Mouse (Mus musculus): ENCODE data around the gene Plekhm1. TPM values are rescaled to one million over a fixed set of nuclear protein-coding genes. Genes with fewer than 3 reads are reported as not detected.
"Not testable (repeated sequence)": the region's sequence is repeated elsewhere in the genome, so short reads cannot be mapped to it uniquely, and the experiment has no call there.

Gene Plekhm1
- polyA plus RNA-seq, 1 experiment from 2014 or later: 8.0 TPM

GRCm38 (mm10) chr11:103330651-103331319, 81.7 kb downstream of the Plekhm1 start:
- WGBS: 70% methylated on average over 7 of the region's 7 CpGs
- H3K4me3 ChIP-seq: no peak overlapping the region
- no peak overlapping the region for H3K27ac ChIP-seq (replicated peaks)
- DNase-seq (ENCODE audit: low spot score): no peak
- no peaks in the 10 kb centered on the region for H3K9me3 ChIP-seq (replicated peaks)
- H3K36me3 ChIP-seq: no peaks in the 10 kb centered on the region
- H3K4me1 ChIP-seq: peaks cover 21% of the 10 kb centered on the region
- H3K27me3 ChIP-seq (ENCODE audit: low read depth, poor library complexity, severe bottlenecking): peaks cover 43% of the 10 kb centered on the region

DNA sequence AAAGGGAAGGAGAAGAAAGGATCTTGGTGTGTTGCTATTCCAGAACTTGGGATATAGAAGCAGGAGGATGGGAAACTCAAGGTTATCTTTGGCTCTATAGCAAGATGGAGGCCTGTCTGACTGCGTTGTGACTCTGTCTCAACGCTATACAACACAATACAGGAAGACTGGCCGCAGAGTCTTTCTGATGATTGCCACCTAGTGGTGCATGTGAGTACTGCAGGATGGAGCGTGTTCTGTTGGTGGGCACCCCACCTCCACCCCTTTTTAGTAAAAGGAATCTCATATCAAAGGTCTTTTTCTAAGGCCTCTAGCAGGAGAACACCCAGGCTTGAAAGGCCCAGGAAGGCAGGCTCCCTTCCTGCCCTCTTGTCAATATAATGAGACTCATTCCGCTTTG, 85.5 kb downstream of the Plekhm1 start:
- 17% methylated on average over 5 of the region's 5 CpGs for WGBS
- peak; percentile 83 for DNase-seq (ENCODE audit: low spot score)
- Histone ChIP-seq H3K36me3 (no peaks in the 10 kb centered on the region), H3K27ac (replicated peaks) (no peak overlapping the region), H3K9me3 (replicated peaks) (no peaks in the 10 kb centered on the region), H3K27me3 (ENCODE audit: low read depth, poor library complexity, severe bottlenecking) (peaks cover 20% of the 10 kb centered on the region), H3K4me1 (0 out of 2 replicates have a peak, but pooled peaks cover 6% of the 10 kb centered on the region), H3K4me3 (no peak overlapping the region)

DNA sequence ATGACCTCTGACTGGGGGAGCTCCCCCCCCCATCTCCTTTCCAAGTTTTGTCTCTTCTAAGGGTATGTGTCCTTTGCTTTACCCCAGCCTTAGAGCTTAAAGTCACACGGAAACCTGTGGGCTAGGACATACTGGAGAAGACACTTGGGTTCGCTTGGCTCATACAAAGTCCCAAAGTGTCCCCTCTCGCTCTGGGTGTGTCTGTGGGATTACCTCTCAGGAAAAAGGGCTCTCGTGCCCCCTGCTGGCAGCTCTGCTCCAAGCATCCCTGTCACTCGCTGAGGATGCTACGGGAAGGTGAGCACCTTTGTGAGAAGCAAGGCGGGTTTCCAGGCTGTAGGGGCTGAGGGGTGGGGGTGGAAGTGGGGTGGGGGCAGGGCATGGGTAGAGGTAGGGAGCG, 87.3 kb downstream of the Plekhm1 start:
- peaks cover 14% of the 10 kb centered on the region for H3K27me3 ChIP-seq (ENCODE audit: low read depth, poor library complexity, severe bottlenecking)
- 15% methylated on average over 8 of the region's 8 CpGs for WGBS
- no peaks in the 10 kb centered on the region for H3K9me3 ChIP-seq (replicated peaks)
- 0 out of 2 replicates have a peak, but pooled peaks cover 6% of the 10 kb centered on the region for H3K4me1 ChIP-seq
- H3K4me3 ChIP-seq: no peak overlapping the region
- peak; percentile 75 for DNase-seq (ENCODE audit: low spot score)
- H3K36me3 ChIP-seq: no peaks in the 10 kb centered on the region
- H3K27ac ChIP-seq (replicated peaks): no peak overlapping the region

GRCm38 (mm10) chr11:103324723-103325122, 87.8 kb downstream of the Plekhm1 start:
- H3K9me3 ChIP-seq (replicated peaks): no peaks in the 10 kb centered on the region
- H3K27ac ChIP-seq (replicated peaks): no peak overlapping the region
- H3K4me1 ChIP-seq: 0 out of 2 replicates have a peak, but pooled peaks cover 6% of the 10 kb centered on the region
- no peaks in the 10 kb centered on the region for H3K36me3 ChIP-seq
- DNase-seq (ENCODE audit: low spot score): no peak
- H3K4me3 ChIP-seq: no peak overlapping the region
- WGBS: 68% methylated on average over 13 of the region's 13 CpGs
- peaks cover 14% of the 10 kb centered on the region for H3K27me3 ChIP-seq (ENCODE audit: low read depth, poor library complexity, severe bottlenecking)

GRCm38 (mm10) chr11:103322832-103323231, 89.7 kb downstream of the Plekhm1 start:
- not testable (repeated sequence) for H3K27ac ChIP-seq (replicated peaks); H3K4me1 ChIP-seq; H3K36me3 ChIP-seq; H3K4me3 ChIP-seq; H3K9me3 ChIP-seq (replicated peaks); DNase-seq (ENCODE audit: low spot score)
- H3K27me3 ChIP-seq (ENCODE audit: low read depth, poor library complexity, severe bottlenecking): peaks cover 14% of the 10 kb centered on the region
- WGBS: 47% methylated on average over 4 of the region's 4 CpGs

GRCm38 (mm10) chr11:103320646-103321045, 91.8 kb downstream of the Plekhm1 start:
- Histone ChIP-seq H3K27me3 (ENCODE audit: low read depth, poor library complexity, severe bottlenecking) (peaks cover 14% of the 10 kb centered on the region), H3K27ac (replicated peaks) (no peak overlapping the region), H3K4me1 (peaks cover 9% of the 10 kb centered on the region; the same call in 1 of the 2 replicates), H3K9me3 (replicated peaks) (no peaks in the 10 kb centered on the region), H3K4me3 (no peak overlapping the region), H3K36me3 (no peaks in the 10 kb centered on the region)
- no peak for DNase-seq (ENCODE audit: low spot score)
- WGBS: 86% methylated on average over 4 of the region's 4 CpGs

DNA sequence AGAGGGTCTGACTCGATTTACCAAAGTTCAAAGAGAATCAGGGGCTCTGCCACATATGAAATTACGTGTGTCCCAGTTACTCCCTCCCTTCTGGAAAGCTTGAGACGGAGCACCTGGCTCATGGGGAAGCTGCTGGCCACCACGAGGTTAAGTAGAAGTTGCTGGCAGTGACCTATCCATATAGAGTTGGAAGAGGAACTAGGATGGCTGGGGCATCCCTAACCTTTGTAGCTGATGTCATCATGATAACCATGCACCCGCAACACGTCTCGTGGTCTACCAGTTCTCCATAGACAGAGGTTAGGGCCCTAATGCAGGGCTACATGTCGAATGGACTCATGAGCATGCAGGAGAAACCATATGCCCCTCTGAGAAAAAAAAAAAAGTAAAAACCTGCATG, 92.3 kb downstream of the Plekhm1 start:
- 88% methylated on average over 8 of the region's 8 CpGs for WGBS
- H3K27me3 ChIP-seq (ENCODE audit: low read depth, poor library complexity, severe bottlenecking): peaks cover 14% of the 10 kb centered on the region
- no peaks in the 10 kb centered on the region for H3K9me3 ChIP-seq (replicated peaks)
- H3K27ac ChIP-seq (replicated peaks): no peak overlapping the region
- H3K4me3 ChIP-seq: no peak overlapping the region
- H3K4me1 ChIP-seq: peaks cover 9% of the 10 kb centered on the region; the same call in 1 of the 2 replicates
- no peaks in the 10 kb centered on the region for H3K36me3 ChIP-seq
- no peak for DNase-seq (ENCODE audit: low spot score)

DNA sequence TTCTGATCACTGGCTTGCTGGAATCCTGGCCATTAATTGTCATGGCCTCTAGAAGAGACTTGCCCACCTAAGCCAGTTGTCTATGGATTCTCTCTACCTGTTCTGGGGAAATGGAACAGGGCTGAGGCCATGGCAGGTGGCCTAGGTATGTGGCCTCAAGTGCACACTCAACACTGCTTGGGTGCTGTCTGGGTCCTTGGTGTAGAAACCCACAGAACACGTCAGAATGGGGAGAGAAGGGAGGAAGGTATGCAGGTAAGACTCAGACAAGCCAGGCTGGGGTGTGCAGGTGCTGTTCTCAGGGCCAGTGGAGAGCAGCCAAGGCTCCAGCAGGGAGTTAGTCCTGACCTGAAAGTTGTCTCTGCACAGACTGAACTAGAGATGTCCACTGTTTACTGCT, 94.4 kb downstream of the Plekhm1 start:
- 58% methylated on average over 1 of the region's 1 CpGs for WGBS
- Histone ChIP-seq H3K27me3 (ENCODE audit: low read depth, poor library complexity, severe bottlenecking) (peaks cover 8% of the 10 kb centered on the region; the same call in 1 of the 2 replicates), H3K4me3 (no peak overlapping the region), H3K9me3 (replicated peaks) (no peaks in the 10 kb centered on the region), H3K36me3 (no peaks in the 10 kb centered on the region), H3K4me1 (peaks cover 7% of the 10 kb centered on the region; the same call in 1 of the 2 replicates), H3K27ac (replicated peaks) (no peak overlapping the region)
- no peak for DNase-seq (ENCODE audit: low spot score)

DNA sequence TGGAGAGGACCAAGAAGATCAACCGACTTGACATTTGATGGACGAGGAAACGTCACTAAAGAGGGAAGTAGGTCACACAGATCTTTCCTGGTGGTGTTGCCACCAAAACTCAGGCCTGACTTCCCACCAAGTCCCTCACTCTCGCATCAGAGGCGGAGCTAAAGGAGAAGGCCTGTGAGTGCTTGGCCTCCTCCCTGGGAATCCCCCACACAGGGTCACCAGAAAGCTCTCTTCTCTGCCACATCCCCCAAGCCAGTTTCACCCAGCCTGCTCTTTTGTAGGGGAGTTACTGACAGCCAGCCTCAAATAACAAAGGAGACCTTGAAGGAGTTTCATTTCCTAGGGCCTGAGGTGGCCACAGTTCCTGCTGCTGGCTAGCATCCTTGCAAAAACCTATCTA, 97.1 kb downstream of the Plekhm1 start:
- 83% methylated on average over 5 of the region's 5 CpGs for WGBS
- no peak for DNase-seq (ENCODE audit: low spot score)
- Histone ChIP-seq H3K9me3 (replicated peaks) (no peaks in the 10 kb centered on the region), H3K27ac (replicated peaks) (no peak overlapping the region), H3K27me3 (ENCODE audit: low read depth, poor library complexity, severe bottlenecking) (peaks cover 28% of the 10 kb centered on the region), H3K36me3 (no peaks in the 10 kb centered on the region), H3K4me3 (no peak overlapping the region), H3K4me1 (peaks cover 22% of the 10 kb centered on the region)

- no peak for DNase-seq (ENCODE audit: low spot score)
- H3K36me3 ChIP-seq: no peaks in the 10 kb centered on the region
- WGBS: 80% methylated on average over 10 of the region's 10 CpGs
- H3K4me3 ChIP-seq: no peak overlapping the region
- H3K27ac ChIP-seq (replicated peaks): no peak overlapping the region
- H3K4me1 ChIP-seq: peaks cover 22% of the 10 kb centered on the region
- peaks cover 28% of the 10 kb centered on the region for H3K27me3 ChIP-seq (ENCODE audit: low read depth, poor library complexity, severe bottlenecking)
- no peaks in the 10 kb centered on the region for H3K9me3 ChIP-seq (replicated peaks)
Observed at GRCm38 (mm10) chr11:103314736-103315374, 97.6 kb downstream of the Plekhm1 start.

Other genes starting within 250 kb of the Plekhm1 start
- gene Fmnl1, start 241.6 kb downstream of the Plekhm1 start, polyA plus RNA-seq (2016; fragmentation: Nextera tagmentation; extraction: Ambion mirVana): 1.1 and 1.2 TPM in 2 replicates
- gene 1700023F06Rik, start 204.1 kb downstream of the Plekhm1 start, polyA plus RNA-seq (2016; fragmentation: Nextera tagmentation; extraction: Ambion mirVana): 0.10 and 0.11 TPM in 2 replicates
- not detected in 2 replicates for gene Spata32, start 194.3 kb downstream of the Plekhm1 start, polyA plus RNA-seq (2016; fragmentation: Nextera tagmentation; extraction: Ambion mirVana)
- 4.4 and 5.4 TPM in 2 replicates for gene Map3k14, start 145.2 kb downstream of the Plekhm1 start, polyA plus RNA-seq (2016; fragmentation: Nextera tagmentation; extraction: Ambion mirVana)
- gene Arhgap27, start 49.0 kb downstream of the Plekhm1 start, polyA plus RNA-seq (2016; fragmentation: Nextera tagmentation; extraction: Ambion mirVana): 3.8 and 4.1 TPM in 2 replicates
- gene Lrrc37a, start 91.9 kb upstream of the Plekhm1 start, polyA plus RNA-seq (2016; fragmentation: Nextera tagmentation; extraction: Ambion mirVana): not detected in 2 replicates
- gene Gm884, start 208.5 kb upstream of the Plekhm1 start, polyA plus RNA-seq (2016; fragmentation: Nextera tagmentation; extraction: Ambion mirVana): not detected in 2 replicates
- gene Lyzl6, start 226.2 kb upstream of the Plekhm1 start, polyA plus RNA-seq (2016; fragmentation: Nextera tagmentation; extraction: Ambion mirVana): not detected in 2 replicates
- 0.14 TPM in 1 of 2 replicates, not detected in the other for gene Rprml, start 236.9 kb upstream of the Plekhm1 start, polyA plus RNA-seq (2016; fragmentation: Nextera tagmentation; extraction: Ambion mirVana)